ENCODE assay signal across 22 mouse cellular contexts in genomic region chr5:53279216-53279813, GRCm38 (mm10). TPM values are rescaled to one million over a fixed set of nuclear protein-coding genes. Genes with fewer than 3 reads are reported as not detected.
DNase-seq lines count a peak whose midpoint lies in the region; ATAC-seq lines count a peak whose summit lies in the region.
"Had no signal": no experiment of that assay in that cellular context is flagged by ENCODE, and none has a peak within 500 bp of the region (broad histone marks: within the 10 kb centered on the region; RNA-seq: fewer than 3 reads in every experiment).

No protein-coding gene starts in this region.

- no peak overlapping the region for H3K4me3 ChIP-seq in intestine, embryonic 15.5 days (replicated peaks)
- H3K4me3 ChIP-seq: forebrain, embryonic 10.5 days; forebrain, embryonic 13.5 days; heart, adult 2 months; hindbrain, embryonic 12.5 days; hindbrain, embryonic 15.5 days had no signal

- 81% methylated on average over 12 of the region's 12 CpGs for WGBS in intestine, embryonic 15.5 days

- H3K36me3 ChIP-seq in intestine, embryonic 15.5 days, result peaks cover 5% of the 10 kb centered on the region; the same call in 1 of the 2 replicates
- H3K36me3 ChIP-seq: hindbrain, embryonic 15.5 days had no signal

- 0 out of 2 replicates have a peak, but pooled peaks cover 1% of the 10 kb centered on the region for H3K4me1 ChIP-seq in intestine, embryonic 15.5 days (replicated peaks)

- no peak overlapping the region for H3K4me2 ChIP-seq in intestine, embryonic 15.5 days (replicated peaks)
- H3K4me2 ChIP-seq: forebrain, embryonic 13.5 days; heart, embryonic 11.5 days; hindbrain, embryonic 12.5 days; hindbrain, embryonic 15.5 days had no signal

- ATAC-seq in frontal cortex, adult (ENCODE audit: low TSS enrichment), result peak; percentile 60
- ATAC-seq in common myeloid progenitor, adult 5-6 weeks (replicated peaks; ENCODE audit: low read depth, poor library complexity, severe bottlenecking), result peak; percentile 12; the same call in 1 of the 2 replicates
- peak; percentile 50 for ATAC-seq in megakaryocyte progenitor cell, adult 5-6 weeks (replicated peaks; ENCODE audit: poor library complexity)
- ATAC-seq in intestine, embryonic 15.5 days, result no peak
- ATAC-seq: forebrain, embryonic 13.5 days; forebrain, embryonic 16.5 days had no signal

- DNase-seq in frontal cortex, postnatal 10 days (ENCODE audit: low spot score in 2 of 2), result no peak
- peak; percentile 57 for DNase-seq in layer of hippocampus, adult 9-11 months
- no peak for DNase-seq in layer of hippocampus, postnatal 10 days (ENCODE audit: low spot score in 2 of 2)
- DNase-seq in urinary bladder, adult 18-20 months (ENCODE audit: low spot score in 2 of 2), result no peak
- DNase-seq: adrenal gland, adult 2 months; adrenal gland, postnatal 14 days; cerebellum, adult 11-12 months; cerebellum, adult 8-10 months; cerebellum, postnatal 10 days; cerebellum, postnatal 36 days; gastrocnemius, postnatal 25 days; heart, adult 2 months had no signal

- no peak overlapping the region for H3K9ac ChIP-seq in intestine, embryonic 15.5 days
- H3K9ac ChIP-seq: forebrain, embryonic 13.5 days; hindbrain, embryonic 12.5 days; hindbrain, embryonic 15.5 days had no signal

- no peaks in the 10 kb centered on the region for H3K9me3 ChIP-seq in intestine, embryonic 15.5 days
- H3K9me3 ChIP-seq: forebrain, embryonic 10.5 days; forebrain, embryonic 13.5 days; hindbrain, embryonic 12.5 days; hindbrain, embryonic 15.5 days had no signal

- no peak overlapping the region for H3K27ac ChIP-seq in intestine, embryonic 15.5 days
- H3K27ac ChIP-seq: forebrain, embryonic 10.5 days; forebrain, embryonic 13.5 days; heart, adult 2 months; hindbrain, embryonic 12.5 days; hindbrain, embryonic 15.5 days had no signal

- no peaks in the 10 kb centered on the region for H3K27me3 ChIP-seq in intestine, embryonic 15.5 days (replicated peaks)
- H3K27me3 ChIP-seq: hindbrain, embryonic 12.5 days; hindbrain, embryonic 15.5 days had no signal

RNA-seq across cellular contexts. Expression of gene Smim20, which starts 12.4 kb away (rescaled TPM):
- 10 to 100 TPM; 29.2 to 36.5 TPM for total RNA-seq in layer of hippocampus, postnatal 10 days (2021)
- total RNA-seq in common myeloid progenitor, adult 5-6 weeks (2017), result 50.9 and 60.2 TPM in 2 replicates
- 62.7 and 65.7 TPM in 2 replicates for total RNA-seq in megakaryocyte progenitor cell, adult 5-6 weeks (2015)
- 46.7 and 56.9 TPM in 2 replicates for total RNA-seq in megakaryocyte progenitor cell, adult 5-6 weeks (2017)
- polyA plus RNA-seq in intestine, embryonic 15.5 days (2015; fragmentation: Nextera tagmentation; extraction: Ambion mirVana), result 98.8 and 117 TPM in 2 replicates
